Mouse (Mus musculus) midbrain, postnatal 0 days (tissue): ENCODE measurements around the gene Slc25a23. TPM values are rescaled to one million over a fixed set of nuclear protein-coding genes. Genes with fewer than 3 reads are reported as not detected.

ENCODE experiments used
- ATAC-seq: fragments of 200-750 bp; cut with Nextera tagmentation; 2 replicates; pipeline ENCODE4 v1.8.0; 2017; ENCODE audit warnings: moderate number of reproducible peaks, mild to moderate bottlenecking, moderate TSS enrichment, moderate library complexity; ENCODE audit not compliant: low FRiP score
- DNase-seq: peaks from one replicate; pipeline ENCODE4 v3.0.0-alpha.2; 2015; ENCODE audit warnings: low spot score
- H3K27ac ChIP-seq: fragments of 300-500 bp; sonication (generic); 2 replicates; pipeline ENCODE4 v1.5.1; 2014; ENCODE audit warnings: low read depth, mild to moderate bottlenecking, low read length, mixed read lengths
- H3K27me3 ChIP-seq: fragments of 300-500 bp; sonication (generic); 2 replicates; pipeline ENCODE4 v1.6.1; 2014; ENCODE audit warnings: low read length, control low read depth, mixed read lengths; ENCODE audit not compliant: insufficient read depth
- H3K36me3 ChIP-seq: fragments of 300-500 bp; sonication (generic); 2 replicates; pipeline ENCODE4 v1.6.1; 2014; ENCODE audit warnings: low read length, control low read depth, mixed read lengths; ENCODE audit not compliant: insufficient read depth
- H3K4me1 ChIP-seq: fragments of 300-500 bp; sonication (generic); 2 replicates; pipeline ENCODE4 v1.6.1; 2014; ENCODE audit warnings: mild to moderate bottlenecking, control low read depth, antibody characterized with exemption, low read length, mixed read lengths; ENCODE audit not compliant: insufficient read depth
- H3K4me2 ChIP-seq: fragments of 300-500 bp; sonication (generic); 2 replicates; pipeline ENCODE4 v1.6.1; 2014; ENCODE audit warnings: low read depth, mild to moderate bottlenecking, low read length, mixed read lengths; ENCODE audit not compliant: poor library complexity, severe bottlenecking
- H3K4me3 ChIP-seq: fragments of 300-500 bp; sonication (generic); 2 replicates; pipeline ENCODE4 v1.5.1; 2014; ENCODE audit warnings: low read depth, mild to moderate bottlenecking, low read length, moderate library complexity
- H3K9ac ChIP-seq: fragments of 300-500 bp; sonication (generic); replicated peaks from 2 replicates; pipeline ENCODE4 v1.6.1; 2014; ENCODE audit warnings: mild to moderate bottlenecking, low read length, moderate library complexity, mixed read lengths; ENCODE audit not compliant: poor library complexity, severe bottlenecking
- H3K9me3 ChIP-seq: fragments of 300-500 bp; sonication (generic); 2 replicates; pipeline ENCODE4 v1.6.1; 2016; ENCODE audit warnings: low read length, control low read depth
- CTCF ChIP-seq: IDR thresholded peaks from 2 replicates; pipeline ENCODE4 v1.5.1; 2016; ENCODE audit warnings: antibody characterized with exemption, mild to moderate bottlenecking
- WGBS: fragments of 180-500 bp; shearing (Covaris S2); extraction: QIAGEN DNeasy Blood & Tissue Kit; methylation state at CpG from one replicate; pipeline ENCODE4 v1.1.7; 2014; 5-methylcytosine and 5-hydroxymethylcytosine counted together
- polyA plus RNA-seq: library from polyadenylated mRNA; unstranded; fragments of >200 nt; fragmentation: Nextera tagmentation; extraction: Ambion mirVana; gene quantifications from 2 replicates; pipeline ENCODE4 v1.2.1, GENCODE M21; 2015
- total RNA-seq: library from RNA; depleted of rRNA; stranded (reverse); fragments of >200 nt; gene quantifications from 2 replicates; pipeline ENCODE4 v1.2.3, GENCODE M21; 2014; rRNA removed

Slc25a23 gene
- total and polyA plus RNA-seq, 2 experiments from 2014 or later, result 44.5 to 146 TPM

DNA sequence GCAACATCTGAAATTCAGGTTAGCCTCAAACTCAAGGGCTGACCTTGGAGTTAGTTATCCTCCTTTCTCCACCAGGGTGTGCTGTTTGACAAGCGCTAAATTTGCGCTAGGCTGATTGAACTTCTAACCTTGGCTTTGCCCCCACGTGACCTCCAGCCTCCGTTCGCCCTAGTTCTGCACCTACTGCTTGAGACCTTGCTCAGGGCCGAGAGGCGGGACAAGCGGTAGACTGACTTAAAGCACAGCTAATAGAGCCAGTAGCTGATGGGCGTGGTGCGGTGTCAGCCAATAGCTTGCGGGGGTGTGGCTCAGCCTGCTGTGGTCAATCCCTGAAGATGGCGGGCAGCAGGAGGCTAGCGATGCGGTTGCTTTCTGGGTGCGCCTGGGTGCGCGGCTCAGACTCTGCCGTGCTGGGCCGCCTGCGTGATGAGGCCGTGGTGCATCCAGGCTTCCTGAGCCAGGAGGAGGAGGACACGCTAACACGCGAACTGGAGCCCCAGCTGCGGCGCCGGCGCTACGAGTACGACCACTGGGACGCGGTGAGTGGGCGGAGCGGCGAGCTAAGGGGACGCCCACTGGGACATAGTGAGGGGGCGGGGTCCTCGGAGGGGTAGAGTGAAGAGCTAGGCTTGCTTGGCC, 62.5 kb downstream of the Slc25a23 start, which contains the start of gene Alkbh7:
Gene Alkbh7 (plus strand): TSS at position 311 of the 639 bp plus-strand sequence.
- H3K4me2 ChIP-seq, result peak within 1 kb of the TSS; percentile 52
- peak; percentile 98 for DNase-seq
- peak; percentile 97 for ATAC-seq
- peak; percentile 83 for TF ChIP-seq CTCF
- H3K36me3 ChIP-seq, result peaks cover 49% of the 10 kb centered on the region
- no peaks in the 10 kb centered on the region for H3K27me3 ChIP-seq
- WGBS, result under 1% methylated on average over 38 of the region's 38 CpGs
- no peaks in the 10 kb centered on the region for H3K9me3 ChIP-seq
- H3K4me1 ChIP-seq, result 0 out of 2 replicates have a peak, but pooled peaks cover 4% of the 10 kb centered on the region
- peak within 1 kb of the TSS; percentile 65 for H3K9ac ChIP-seq
- peak within 1 kb of the TSS; percentile 60 for H3K4me3 ChIP-seq
- peak within 1 kb of the TSS; percentile 77 for H3K27ac ChIP-seq

DNA sequence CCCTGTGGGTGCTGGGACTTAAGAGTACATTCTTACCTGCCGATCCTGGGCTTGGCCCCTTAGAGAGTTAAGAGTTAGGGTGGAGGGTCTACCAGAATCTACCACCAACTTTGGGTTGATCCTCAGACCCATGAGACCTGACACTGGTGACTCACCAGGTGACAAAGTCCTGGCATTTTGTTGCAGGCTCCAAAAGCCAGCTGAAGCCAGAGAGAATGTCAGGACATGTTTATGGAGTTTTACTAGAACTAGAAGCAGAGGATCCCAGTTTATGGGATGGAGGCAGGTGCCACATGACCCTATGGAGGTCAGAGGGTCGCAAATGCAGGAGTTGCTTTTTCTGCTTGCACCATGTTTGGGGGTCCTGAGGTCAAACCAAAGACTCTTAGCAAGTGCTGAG, 63.2 kb downstream of the Slc25a23 start:
- H3K4me3 ChIP-seq, result no peak overlapping the region
- H3K36me3 ChIP-seq, result peaks cover 48% of the 10 kb centered on the region
- H3K9me3 ChIP-seq, result no peaks in the 10 kb centered on the region
- peak overlapping the region; percentile 52; the same call in 1 of the 2 replicates for H3K4me2 ChIP-seq
- H3K4me1 ChIP-seq, result 0 out of 2 replicates have a peak, but pooled peaks cover 4% of the 10 kb centered on the region
- ATAC-seq, result no peak
- no peaks in the 10 kb centered on the region for H3K27me3 ChIP-seq
- H3K9ac ChIP-seq, result no peak overlapping the region
- no peak for TF ChIP-seq CTCF
- H3K27ac ChIP-seq, result no peak overlapping the region
- 76% methylated on average over 2 of the region's 2 CpGs for WGBS
- DNase-seq, result no peak

DNA sequence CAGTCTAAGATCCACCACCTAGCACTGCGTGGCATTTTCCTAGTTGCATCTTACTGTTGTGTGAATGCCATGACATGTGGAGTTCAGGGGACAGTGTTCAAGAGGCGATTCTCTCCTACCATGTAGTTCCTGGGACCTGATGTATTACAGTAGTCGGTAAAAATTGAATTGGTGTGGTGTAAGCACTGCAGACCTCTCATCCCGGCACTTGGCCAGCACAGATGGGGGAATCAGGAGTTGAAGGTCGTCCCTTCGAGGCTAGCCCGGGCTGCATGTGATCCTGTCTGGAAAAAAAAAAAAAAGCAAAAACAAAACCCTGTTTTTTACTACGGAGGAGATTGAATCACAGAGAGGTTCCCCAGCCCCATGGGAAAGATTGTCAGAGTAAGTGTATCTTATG, 64.6 kb downstream of the Slc25a23 start:
- Histone ChIP-seq H3K9ac (no peak overlapping the region), H3K4me3 (no peak overlapping the region), H3K4me2 (no peak overlapping the region), H3K27ac (no peak overlapping the region), H3K36me3 (peaks cover 47% of the 10 kb centered on the region), H3K9me3 (no peaks in the 10 kb centered on the region), H3K4me1 (peaks cover 9% of the 10 kb centered on the region; the same call in 1 of the 2 replicates), H3K27me3 (no peaks in the 10 kb centered on the region)
- no peak for ATAC-seq
- 92% methylated on average over 8 of the region's 8 CpGs for WGBS
- no peak for DNase-seq
- TF ChIP-seq CTCF, result no peak

Other genes with a start within 250 kb of the Slc25a23 start
- 5.1 and 5.7 TPM in 2 replicates for gene Rfx2, start 228.8 kb downstream of the Slc25a23 start, total RNA-seq
- gene Rfx2, start 228.8 kb downstream of the Slc25a23 start, polyA plus RNA-seq, result 2.3 and 3.0 TPM in 2 replicates
- 0.11 TPM in 1 of 2 replicates, not detected in the other for gene Acsbg2, start 185.4 kb downstream of the Slc25a23 start, total RNA-seq
- gene Acsbg2, start 185.4 kb downstream of the Slc25a23 start, polyA plus RNA-seq, result not detected in 2 replicates
- gene 1700061G19Rik, start 184.4 kb downstream of the Slc25a23 start, total RNA-seq, result not detected in 2 replicates
- gene 1700061G19Rik, start 184.4 kb downstream of the Slc25a23 start, polyA plus RNA-seq, result 0.45 and 0.72 TPM in 2 replicates
- gene Mllt1, start 124.4 kb downstream of the Slc25a23 start, total RNA-seq, result 136 and 145 TPM in 2 replicates
- 60.2 and 63.5 TPM in 2 replicates for gene Mllt1, start 124.4 kb downstream of the Slc25a23 start, polyA plus RNA-seq
- gene Acer1, start 77.7 kb downstream of the Slc25a23 start, total RNA-seq, result not detected in 2 replicates
- gene Acer1, start 77.7 kb downstream of the Slc25a23 start, polyA plus RNA-seq, result not detected in 2 replicates
- 126 and 139 TPM in 2 replicates for gene Clpp, start 69.6 kb downstream of the Slc25a23 start, total RNA-seq
- 158 and 170 TPM in 2 replicates for gene Clpp, start 69.6 kb downstream of the Slc25a23 start, polyA plus RNA-seq
- gene Alkbh7, start 62.5 kb downstream of the Slc25a23 start, total RNA-seq, result 44.3 and 64.8 TPM in 2 replicates
- 75.5 and 75.8 TPM in 2 replicates for gene Alkbh7, start 62.5 kb downstream of the Slc25a23 start, polyA plus RNA-seq
- gene Pspn, start 59.8 kb downstream of the Slc25a23 start, total RNA-seq, result not detected in 2 replicates
- 0.37 and 0.54 TPM in 2 replicates for gene Pspn, start 59.8 kb downstream of the Slc25a23 start, polyA plus RNA-seq
- 37.8 and 47.8 TPM in 2 replicates for gene Gtf2f1, start 48.6 kb downstream of the Slc25a23 start, total RNA-seq
- 66.4 and 67.5 TPM in 2 replicates for gene Gtf2f1, start 48.6 kb downstream of the Slc25a23 start, polyA plus RNA-seq
- 0.22 TPM in 1 of 2 replicates, not detected in the other for gene Gm17949, start 48.4 kb downstream of the Slc25a23 start, total RNA-seq
- 0.38 TPM in 2 replicates for gene Gm17949, start 48.4 kb downstream of the Slc25a23 start, polyA plus RNA-seq
- gene Khsrp, start 28.3 kb downstream of the Slc25a23 start, total RNA-seq, result 73.6 and 76.9 TPM in 2 replicates
- 25.3 and 31.6 TPM in 2 replicates for gene Khsrp, start 28.3 kb downstream of the Slc25a23 start, polyA plus RNA-seq
- 0.85 TPM in 1 of 2 replicates, not detected in the other for gene Slc25a41, start 18.2 kb downstream of the Slc25a23 start, total RNA-seq
- not detected in 2 replicates for gene Slc25a41, start 18.2 kb downstream of the Slc25a23 start, polyA plus RNA-seq
- 6.2 and 8.5 TPM in 2 replicates for gene Crb3, start 758 bp downstream of the Slc25a23 start, total RNA-seq
- gene Crb3, start 758 bp downstream of the Slc25a23 start, polyA plus RNA-seq, result 3.5 and 5.1 TPM in 2 replicates
- gene Dennd1c, start 18.7 kb upstream of the Slc25a23 start, total RNA-seq, result 0.27 and 1.0 TPM in 2 replicates
- 1.9 and 2.3 TPM in 2 replicates for gene Dennd1c, start 18.7 kb upstream of the Slc25a23 start, polyA plus RNA-seq
- 186 and 206 TPM in 2 replicates for gene Tubb4a, start 27.9 kb upstream of the Slc25a23 start, total RNA-seq
- gene Tubb4a, start 27.9 kb upstream of the Slc25a23 start, polyA plus RNA-seq, result 408 and 417 TPM in 2 replicates
- gene Tnfsf9, start 45.5 kb upstream of the Slc25a23 start, total RNA-seq, result 2.2 and 3.8 TPM in 2 replicates
- 3.6 and 4.5 TPM in 2 replicates for gene Tnfsf9, start 45.5 kb upstream of the Slc25a23 start, polyA plus RNA-seq
- 0.82 TPM in 1 of 2 replicates, not detected in the other for gene Cd70, start 89.9 kb upstream of the Slc25a23 start, total RNA-seq
- 1.2 and 1.4 TPM in 2 replicates for gene Cd70, start 89.9 kb upstream of the Slc25a23 start, polyA plus RNA-seq
- not detected in 2 replicates for gene Tnfsf14, start 134.3 kb upstream of the Slc25a23 start, total RNA-seq
- gene Tnfsf14, start 134.3 kb upstream of the Slc25a23 start, polyA plus RNA-seq, result not detected in 2 replicates
- 0.49 and 8.6 TPM in 2 replicates for gene C3, start 168.3 kb upstream of the Slc25a23 start, total RNA-seq
- 1.7 and 2.9 TPM in 2 replicates for gene C3, start 168.3 kb upstream of the Slc25a23 start, polyA plus RNA-seq
- 19.2 and 20.9 TPM in 2 replicates for gene Gpr108, start 188.6 kb upstream of the Slc25a23 start, total RNA-seq
- 22.6 and 23.1 TPM in 2 replicates for gene Gpr108, start 188.6 kb upstream of the Slc25a23 start, polyA plus RNA-seq
- 3.8 and 5.5 TPM in 2 replicates for gene Trip10, start 189.6 kb upstream of the Slc25a23 start, total RNA-seq
- 5.4 and 5.5 TPM in 2 replicates for gene Trip10, start 189.6 kb upstream of the Slc25a23 start, polyA plus RNA-seq
- 1.5 and 2.7 TPM in 2 replicates for gene Vav1, start 219.2 kb upstream of the Slc25a23 start, total RNA-seq
- gene Vav1, start 219.2 kb upstream of the Slc25a23 start, polyA plus RNA-seq, result 1.7 and 2.0 TPM in 2 replicates